Comparison of ENCODE assay signal across 15 mouse cellular contexts in genomic region chr2:165332610-165333210, GRCm38 (mm10). TPM values are rescaled to one million over a fixed set of nuclear protein-coding genes. Genes with fewer than 3 reads are reported as not detected.
DNase-seq lines count a peak whose midpoint lies in the region; ATAC-seq lines count a peak whose summit lies in the region.
"Had no signal": no experiment of that assay in that cellular context is flagged by ENCODE, and none has a peak within 500 bp of the region (broad histone marks: within the 10 kb centered on the region; RNA-seq: fewer than 3 reads in every experiment).

No protein-coding gene starts in this region.

- H3K9ac ChIP-seq in embryonic facial prominence, embryonic 14.5 days (ENCODE audit: low read depth, low read length), result no peak overlapping the region
- H3K9ac ChIP-seq: forebrain, embryonic 12.5 days had no signal

- no peak overlapping the region for H3K4me2 ChIP-seq in embryonic facial prominence, embryonic 14.5 days (ENCODE audit: low read depth, low read length)
- H3K4me2 ChIP-seq: forebrain, embryonic 12.5 days had no signal

- no peaks in the 10 kb centered on the region for H3K4me1 ChIP-seq in embryonic facial prominence, embryonic 14.5 days (ENCODE audit: control insufficient read depth, insufficient read depth, low read length)

- H3K36me3 ChIP-seq in embryonic facial prominence, embryonic 14.5 days (ENCODE audit: control insufficient read depth, insufficient read depth, low read length), result no peaks in the 10 kb centered on the region
- H3K36me3 ChIP-seq: forebrain, embryonic 12.5 days had no signal

- no peak overlapping the region for H3K4me3 ChIP-seq in embryonic facial prominence, embryonic 14.5 days (ENCODE audit: low read depth, low read length)
- H3K4me3 ChIP-seq: forebrain, embryonic 12.5 days had no signal

- 43% methylated on average over 14 of the region's 14 CpGs for WGBS in embryonic facial prominence, embryonic 14.5 days

- no peak overlapping the region for H3K27ac ChIP-seq in embryonic facial prominence, embryonic 14.5 days (replicated peaks; ENCODE audit: low read depth, low read length)
- H3K27ac ChIP-seq: forebrain, embryonic 12.5 days had no signal

- intact Hi-C loops in heart, postnatal 36 days (cut with DNase I), result no loop called here
- intact Hi-C loops in left cerebral cortex, postnatal 14 days (cut with DNase I), result no loop called here

- DNase-seq in heart, adult 11 months, result peak; percentile 96
- DNase-seq in heart, postnatal 36 days, result no peak
- peak; percentile 46 to 63 for DNase-seq in B cell, adult 2 months
- peak; percentile 45 for DNase-seq in embryonic facial prominence, embryonic 14.5 days (ENCODE audit: low spot score)
- DNase-seq in frontal cortex, postnatal 10 days (ENCODE audit: low spot score in 2 of 2), result no peak
- DNase-seq in left cerebral cortex, postnatal 14 days (ENCODE audit: low spot score in 2 of 2), result no peak
- DNase-seq: adrenal gland, postnatal 10 days; cerebellum, adult 11-12 months; kidney, adult 9 months; thymus, postnatal 36 days had no signal

- 0 out of 2 replicates have a peak, but pooled peaks cover 4% of the 10 kb centered on the region for H3K9me3 ChIP-seq in embryonic facial prominence, embryonic 14.5 days (ENCODE audit: control insufficient read depth, low read length)
- H3K9me3 ChIP-seq: forebrain, embryonic 12.5 days had no signal

- peak; percentile 44; the same call in 1 of the 2 replicates for ATAC-seq in embryonic facial prominence, embryonic 14.5 days (ENCODE audit: low read depth)
- ATAC-seq in megakaryocyte progenitor cell, adult 5-6 weeks (replicated peaks; ENCODE audit: poor library complexity), result peak; percentile 52
- no peak for ATAC-seq in frontal cortex, adult (ENCODE audit: low TSS enrichment)

- no peaks in the 10 kb centered on the region for H3K27me3 ChIP-seq in embryonic facial prominence, embryonic 14.5 days (replicated peaks; ENCODE audit: control insufficient read depth, insufficient read depth, low read length)

RNA-seq across cellular contexts. Expression of gene Elmo2, which starts 6.4 kb away (rescaled TPM):
- 10 to 100 TPM; 16.7 to 19.1 TPM for total RNA-seq in heart, postnatal 36 days (2021)
- 70.6 and 77.3 TPM in 2 replicates for polyA plus RNA-seq in embryonic facial prominence, embryonic 14.5 days (2014; fragmentation: Nextera tagmentation; extraction: Ambion mirVana)
- 45.9 and 49.3 TPM in 2 replicates for total RNA-seq in megakaryocyte progenitor cell, adult 5-6 weeks (2015)
- 30.6 and 32.2 TPM in 2 replicates for total RNA-seq in megakaryocyte progenitor cell, adult 5-6 weeks (2017)
- 100 to 1,000 TPM; 137 to 156 TPM for total RNA-seq in left cerebral cortex, postnatal 14 days (2021)

RNA-seq across cellular contexts. Expression of gene Zfp663, which starts 35.8 kb away (rescaled TPM):
- not detected for total RNA-seq in heart, postnatal 36 days (2021)
- polyA plus RNA-seq in embryonic facial prominence, embryonic 14.5 days (2014; fragmentation: Nextera tagmentation; extraction: Ambion mirVana), result 0.55 and 0.64 TPM in 2 replicates
- not detected in 2 replicates for total RNA-seq in megakaryocyte progenitor cell, adult 5-6 weeks (2015)
- total RNA-seq in megakaryocyte progenitor cell, adult 5-6 weeks (2017), result not detected in 2 replicates
- total RNA-seq in left cerebral cortex, postnatal 14 days (2021), result under 1 TPM in 1 of 2 experiments, not detected in 1; 0.51 TPM
- total RNA-seq: adrenal gland, postnatal 10 days; heart, adult 18-20 months; hematopoietic stem cell, adult 5-6 weeks had no signal

RNA-seq across cellular contexts. Expression of gene Slc35c2, which starts 45.0 kb away (rescaled TPM):
- total RNA-seq in heart, postnatal 36 days (2021), result 10 to 100 TPM; 17.2 to 18.3 TPM
- 45.6 and 52.1 TPM in 2 replicates for polyA plus RNA-seq in embryonic facial prominence, embryonic 14.5 days (2014; fragmentation: Nextera tagmentation; extraction: Ambion mirVana)
- 45.9 and 57.3 TPM in 2 replicates for total RNA-seq in megakaryocyte progenitor cell, adult 5-6 weeks (2015)
- 64.5 and 76.7 TPM in 2 replicates for total RNA-seq in megakaryocyte progenitor cell, adult 5-6 weeks (2017)
- total RNA-seq in left cerebral cortex, postnatal 14 days (2021), result 10 to 100 TPM; 52.1 to 55.1 TPM

RNA-seq across cellular contexts. Expression of gene Zfp334, which starts 55.3 kb away (rescaled TPM):
- 1 to 10 TPM; 2.1 to 2.2 TPM for total RNA-seq in heart, postnatal 36 days (2021)
- 8.7 TPM in 2 replicates for polyA plus RNA-seq in embryonic facial prominence, embryonic 14.5 days (2014; fragmentation: Nextera tagmentation; extraction: Ambion mirVana)
- not detected in 2 replicates for total RNA-seq in megakaryocyte progenitor cell, adult 5-6 weeks (2015)
- not detected in 2 replicates for total RNA-seq in megakaryocyte progenitor cell, adult 5-6 weeks (2017)
- 10 to 100 TPM; 12.1 to 12.4 TPM for total RNA-seq in left cerebral cortex, postnatal 14 days (2021)
- total RNA-seq: hematopoietic stem cell, adult 5-6 weeks had no signal

Comparison
In these comparisons a context has a peak if more than half of its experiments do, and no peak if none do; other contexts are left out.
1. DNase-seq: peak in heart, adult 11 months (single experiment), B cell, adult 2 months (2 of 2) and embryonic facial prominence, embryonic 14.5 days (single experiment); none in heart, postnatal 36 days (0 of 2), frontal cortex, postnatal 10 days (0 of 2) and left cerebral cortex, postnatal 14 days (0 of 2).